Mouse (Mus musculus) hindbrain, embryonic 13.5 days (tissue): ENCODE results near the gene Olfr850. TPM values are rescaled to one million over a fixed set of nuclear protein-coding genes. Genes with fewer than 3 reads are reported as not detected.

ENCODE experiments used
- ATAC-seq: fragments of 200-750 bp; cut with Nextera tagmentation; 2 replicates; pipeline ENCODE4 v1.8.0; 2017; ENCODE audit warnings: moderate TSS enrichment; ENCODE audit not compliant: low FRiP score
- H3K27ac ChIP-seq: fragments of 300-500 bp; sonication (generic); 2 replicates; pipeline ENCODE4 v1.5.1; 2015; ENCODE audit warnings: inconsistent platforms, mild to moderate bottlenecking, moderate library complexity
- H3K27me3 ChIP-seq: fragments of 300-500 bp; sonication (generic); 2 replicates; pipeline ENCODE4 v1.6.1; 2015; ENCODE audit warnings: mild to moderate bottlenecking, inconsistent platforms
- H3K36me3 ChIP-seq: fragments of 300-500 bp; sonication (generic); 2 replicates; pipeline ENCODE4 v1.6.1; 2015; ENCODE audit warnings: mild to moderate bottlenecking, inconsistent platforms
- H3K4me1 ChIP-seq: fragments of 300-500 bp; sonication (generic); replicated peaks from 2 replicates; pipeline ENCODE4 v1.6.1; 2015; ENCODE audit warnings: inconsistent platforms
- H3K4me2 ChIP-seq: fragments of 300-500 bp; sonication (generic); 2 replicates; pipeline ENCODE4 v1.6.1; 2015; ENCODE audit warnings: inconsistent platforms, mild to moderate bottlenecking, moderate library complexity
- H3K4me3 ChIP-seq: fragments of 300-500 bp; sonication (generic); 2 replicates; pipeline ENCODE4 v1.5.1; 2015; ENCODE audit warnings: mild to moderate bottlenecking, inconsistent platforms
- H3K9ac ChIP-seq: fragments of 300-500 bp; sonication (generic); 2 replicates; pipeline ENCODE4 v1.6.1; 2015; ENCODE audit warnings: mild to moderate bottlenecking, inconsistent platforms
- H3K9me3 ChIP-seq: fragments of 300-500 bp; sonication (generic); 2 replicates; pipeline ENCODE4 v1.6.1; 2016; ENCODE audit warnings: inconsistent platforms
- WGBS: fragments of 180-500 bp; shearing (Covaris S2); methylation state at CpG from one replicate; pipeline ENCODE4 v1.1.7; 2015; 5-methylcytosine and 5-hydroxymethylcytosine counted together
- polyA plus RNA-seq: library from polyadenylated mRNA; unstranded; fragments of >200 nt; fragmentation: Nextera tagmentation; extraction: Ambion mirVana; gene quantifications from 2 replicates; pipeline ENCODE4 v1.2.1, GENCODE M21; 2015

Gene Olfr850
- not detected in 2 replicates for polyA plus RNA-seq

- no peak within 1 kb of the TSS for H3K4me2 ChIP-seq
- no peaks in the 10 kb centered on the region for H3K4me1 ChIP-seq
- H3K27me3 ChIP-seq = no peaks in the 10 kb centered on the region
- H3K9ac ChIP-seq = no peak within 1 kb of the TSS
- H3K4me3 ChIP-seq = no peak within 1 kb of the TSS
- no peak within 1 kb of the TSS for H3K27ac ChIP-seq
- H3K9me3 ChIP-seq = peaks cover 8% of the 10 kb centered on the region
- no peaks in the 10 kb centered on the region for H3K36me3 ChIP-seq
- no peak for ATAC-seq
Observed at GRCm38 (mm10) chr9:19478148-19478547, at the start of gene Olfr850. TSS of gene Olfr850 (minus strand) at chr9:19478248.

- no peaks in the 10 kb centered on the region for H3K36me3 ChIP-seq
- H3K4me3 ChIP-seq = no peak within 1 kb of the TSS
- 0 out of 2 replicates have a peak, but pooled peaks cover 32% of the 10 kb centered on the region for H3K9me3 ChIP-seq
- no peak within 1 kb of the TSS for H3K27ac ChIP-seq
- H3K9ac ChIP-seq = no peak within 1 kb of the TSS
- no peak within 1 kb of the TSS for H3K4me2 ChIP-seq
- ATAC-seq = no peak
- no peaks in the 10 kb centered on the region for H3K27me3 ChIP-seq
- H3K4me1 ChIP-seq = no peaks in the 10 kb centered on the region
Observed at GRCm38 (mm10) chr9:19492995-19493394, 14.9 kb upstream of the Olfr850 start, which contains the start of gene Olfr851. TSS of gene Olfr851 (plus strand) at chr9:19493295.

DNA sequence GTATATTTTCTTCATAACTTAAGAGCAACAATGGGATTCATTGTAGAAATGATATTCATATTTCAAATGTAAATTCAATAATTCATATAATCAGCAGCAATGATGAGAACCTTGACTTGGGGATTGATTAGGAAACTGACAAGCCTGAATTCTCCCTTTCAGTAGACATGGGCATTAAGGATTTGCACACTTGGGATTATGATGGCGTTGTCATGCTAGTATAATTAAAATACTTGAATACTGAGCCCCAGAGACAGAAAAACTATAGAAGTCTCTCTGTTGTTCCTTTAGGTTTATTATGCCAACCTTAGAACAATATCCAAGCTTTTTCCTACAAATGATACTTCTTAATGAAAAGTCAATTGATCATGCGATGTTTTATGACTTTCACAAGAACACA is 38.1 kb downstream of the Olfr850 start, which contains the start of gene Olfr849:
Gene Olfr849, plus strand, starts transcription at position 301 of the 400 bp plus-strand sequence.
- no peak within 1 kb of the TSS for H3K9ac ChIP-seq
- no peak for ATAC-seq

More for the DNA sequence above, 38.1 kb downstream of the Olfr850 start, which contains the start of gene Olfr849:
- Histone ChIP-seq H3K27ac (no peak within 1 kb of the TSS), H3K36me3 (no peaks in the 10 kb centered on the region), H3K4me2 (no peak within 1 kb of the TSS), H3K9me3 (peaks cover 40% of the 10 kb centered on the region), H3K4me3 (no peak within 1 kb of the TSS), H3K4me1 (no peaks in the 10 kb centered on the region), H3K27me3 (no peaks in the 10 kb centered on the region)
- WGBS = 89% methylated on average over 2 of the region's 2 CpGs

Other genes starting within 250 kb of the Olfr850 start
- not detected in 2 replicates for gene Olfr843, start 226.3 kb downstream of the Olfr850 start, polyA plus RNA-seq
- gene Olfr844, start 161.9 kb downstream of the Olfr850 start, polyA plus RNA-seq = not detected in 2 replicates
- gene Olfr845, start 141.8 kb downstream of the Olfr850 start, polyA plus RNA-seq = not detected in 2 replicates
- gene Olfr846, start 114.2 kb downstream of the Olfr850 start, polyA plus RNA-seq = not detected in 2 replicates
- gene Olfr847, start 99.6 kb downstream of the Olfr850 start, polyA plus RNA-seq = not detected in 2 replicates
- not detected in 2 replicates for gene Olfr849, start 38.0 kb downstream of the Olfr850 start, polyA plus RNA-seq
- not detected in 2 replicates for gene Olfr851, start 15.0 kb upstream of the Olfr850 start, polyA plus RNA-seq
- gene Olfr853, start 62.8 kb upstream of the Olfr850 start, polyA plus RNA-seq = not detected in 2 replicates
- not detected in 2 replicates for gene Olfr854, start 89.1 kb upstream of the Olfr850 start, polyA plus RNA-seq
- gene Olfr855, start 104.4 kb upstream of the Olfr850 start, polyA plus RNA-seq = not detected in 2 replicates
- 38.4 and 38.6 TPM in 2 replicates for gene Zfp317, start 143.9 kb upstream of the Olfr850 start, polyA plus RNA-seq
- not detected in 2 replicates for gene Olfr857, start 231.2 kb upstream of the Olfr850 start, polyA plus RNA-seq